Mouse (Mus musculus): ENCODE results near the gene Morn3. TPM values are rescaled to one million over a fixed set of nuclear protein-coding genes. Genes with fewer than 3 reads are reported as not detected.

The Morn3 gene
- polyA plus RNA-seq, 1 experiment from 2014 or later = 0.45 TPM

Other genes starting within 250 kb of the Morn3 start
- gene Anapc5, start 225.7 kb downstream of the Morn3 start, polyA plus RNA-seq (2015; fragmentation: Nextera tagmentation; extraction: Ambion mirVana) = 362 and 376 TPM in 2 replicates
- gene Rnf34, start 197.0 kb downstream of the Morn3 start, polyA plus RNA-seq (2015; fragmentation: Nextera tagmentation; extraction: Ambion mirVana) = 25.9 and 30.7 TPM in 2 replicates
- gene Kdm2b, start 57.2 kb downstream of the Morn3 start, polyA plus RNA-seq (2015; fragmentation: Nextera tagmentation; extraction: Ambion mirVana) = 27.2 and 29.4 TPM in 2 replicates
- gene Orai1, start 31.9 kb downstream of the Morn3 start, polyA plus RNA-seq (2015; fragmentation: Nextera tagmentation; extraction: Ambion mirVana) = 18.9 and 19.3 TPM in 2 replicates
- gene Tmem120b, start 21.4 kb upstream of the Morn3 start, polyA plus RNA-seq (2015; fragmentation: Nextera tagmentation; extraction: Ambion mirVana) = 8.4 and 10.1 TPM in 2 replicates
- 1.7 and 2.3 TPM in 2 replicates for gene Rhof, start 85.7 kb upstream of the Morn3 start, polyA plus RNA-seq (2015; fragmentation: Nextera tagmentation; extraction: Ambion mirVana)
- gene Setd1b, start 95.2 kb upstream of the Morn3 start, polyA plus RNA-seq (2015; fragmentation: Nextera tagmentation; extraction: Ambion mirVana) = 7.6 and 8.4 TPM in 2 replicates
- gene Psmd9, start 122.4 kb upstream of the Morn3 start, polyA plus RNA-seq (2015; fragmentation: Nextera tagmentation; extraction: Ambion mirVana) = 68.5 and 69.1 TPM in 2 replicates
- 4.7 and 6.8 TPM in 2 replicates for gene Hpd, start 135.7 kb upstream of the Morn3 start, polyA plus RNA-seq (2015; fragmentation: Nextera tagmentation; extraction: Ambion mirVana)
- gene Wdr66, start 205.1 kb upstream of the Morn3 start, polyA plus RNA-seq (2015; fragmentation: Nextera tagmentation; extraction: Ambion mirVana) = 0.74 and 0.79 TPM in 2 replicates

All from intestine, embryonic 15.5 days (tissue).